Mouse (Mus musculus): ENCODE measurements around the gene Atp6v0b. TPM values are rescaled to one million over a fixed set of nuclear protein-coding genes. Genes with fewer than 3 reads are reported as not detected.
A peak's percentile ranks its signal among the peaks of the same experiment; 100 is the strongest.

The Atp6v0b gene
- total RNA-seq, 2 experiments from 2014 or later = 433 TPM

DNA sequence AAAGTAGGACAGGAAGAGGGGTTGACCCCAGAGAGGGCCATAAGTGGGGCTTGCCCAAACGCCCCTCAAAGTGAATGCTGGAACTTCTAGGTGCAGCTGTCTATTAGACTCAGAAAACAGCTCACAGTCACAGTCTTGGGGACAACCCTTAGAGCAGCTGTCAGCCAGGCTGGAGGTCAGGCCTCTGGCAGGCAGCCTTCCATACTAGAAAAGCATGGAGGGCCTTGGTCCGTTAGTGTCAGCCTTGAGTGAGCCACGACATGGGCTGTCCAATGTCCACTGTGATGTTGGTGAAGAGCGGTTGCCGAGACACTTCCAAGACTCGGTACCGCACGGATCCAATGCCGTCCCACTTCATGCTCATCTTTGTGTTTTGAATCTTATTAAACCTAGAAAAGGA lies 13.5 kb downstream of the Atp6v0b start:
- DNase-seq (ENCODE audit: low spot score in 2 of 2) = no peak

- no peak for DNase-seq (ENCODE audit: low spot score in 2 of 2)
These were observed 14.7 kb downstream of the Atp6v0b start, which contains the start of gene Ccdc24 for GRCm38 (mm10) chr4:117872471-117872886. Gene Ccdc24 (minus strand): TSS chr4:117872557.

- DNase-seq (ENCODE audit: low spot score in 2 of 2) = no peak
These were observed 15.3 kb downstream of the Atp6v0b start for GRCm38 (mm10) chr4:117871787-117872186.

DNA sequence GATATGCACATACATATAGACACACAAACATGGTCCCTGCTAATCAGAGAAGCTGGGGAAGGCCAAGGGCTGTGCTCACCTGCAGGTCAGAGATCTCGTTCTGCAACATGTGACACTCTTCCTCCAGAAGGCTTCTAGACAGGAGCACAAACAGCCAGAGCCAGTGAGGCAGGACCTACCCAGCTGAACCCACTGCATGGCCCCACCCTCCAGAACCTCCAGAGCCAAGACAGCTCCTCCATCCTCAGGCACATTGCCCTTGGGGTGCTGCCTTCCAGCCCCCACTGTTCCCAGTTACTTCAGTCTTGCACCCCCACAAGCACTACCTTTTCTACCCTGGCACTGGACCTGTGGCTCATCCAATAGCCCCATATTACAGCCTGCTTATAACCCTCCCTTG lies 16.7 kb downstream of the Atp6v0b start:
- no peak for DNase-seq (ENCODE audit: low spot score in 2 of 2)

DNA sequence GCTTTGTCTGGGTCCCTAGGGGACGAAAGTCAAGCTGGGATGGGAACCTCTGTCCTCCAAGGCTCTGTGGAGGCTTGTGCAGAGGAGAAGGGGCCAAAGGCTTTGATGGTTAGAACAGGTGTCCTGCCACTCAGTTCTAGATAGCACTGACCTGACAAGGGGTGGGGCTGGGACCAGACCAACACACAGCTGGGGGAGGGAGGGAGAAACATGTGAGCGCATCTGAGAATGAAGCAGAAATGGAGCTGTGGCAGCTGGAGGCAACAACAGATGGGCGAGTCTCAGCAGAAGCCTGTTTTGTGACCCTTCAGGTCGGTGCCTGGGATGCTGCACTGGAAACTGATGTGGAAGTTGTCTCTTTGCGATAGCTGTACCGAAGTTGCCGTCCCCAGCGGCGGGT lies 17.8 kb downstream of the Atp6v0b start:
- no peak for DNase-seq (ENCODE audit: low spot score in 2 of 2)

DNA sequence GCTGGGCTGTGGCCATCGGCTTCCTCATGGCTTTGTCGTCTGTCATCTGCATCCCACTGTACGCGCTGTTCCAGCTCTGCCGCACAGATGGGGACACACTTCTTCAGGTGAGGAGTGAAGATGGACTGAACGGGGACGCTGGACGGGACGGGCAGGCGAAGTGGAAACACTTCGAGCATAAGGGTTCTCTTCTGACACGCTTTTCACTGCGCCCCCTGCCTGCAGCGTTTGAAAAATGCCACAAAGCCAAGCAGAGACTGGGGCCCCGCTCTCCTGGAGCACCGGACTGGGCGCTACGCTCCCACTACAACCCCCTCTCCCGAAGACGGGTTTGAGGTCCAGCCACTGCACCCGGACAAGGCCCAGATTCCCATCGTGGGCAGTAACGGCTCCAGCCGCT lies 19.3 kb downstream of the Atp6v0b start:
- DNase-seq (ENCODE audit: low spot score in 2 of 2) = no peak

DNA sequence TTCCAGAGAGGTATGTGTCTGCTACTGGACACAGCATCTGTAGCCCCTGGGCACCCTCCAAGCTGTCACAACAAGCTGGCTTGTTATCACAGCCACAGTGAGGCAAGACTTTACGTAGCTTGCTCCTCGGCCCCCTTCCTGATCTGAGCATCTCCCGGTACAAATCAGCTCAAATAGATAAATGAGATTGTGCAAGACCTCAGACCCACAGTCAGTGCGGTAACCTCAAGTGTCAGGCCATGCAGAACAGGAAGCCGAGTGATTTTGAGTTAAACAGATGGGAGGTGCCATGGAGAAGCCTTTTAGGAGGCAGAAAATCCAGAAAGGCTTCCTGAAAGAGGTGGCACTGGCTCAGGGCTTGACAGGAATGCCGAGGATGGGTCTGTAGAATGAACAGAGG lies 20.1 kb downstream of the Atp6v0b start:
- DNase-seq (ENCODE audit: low spot score in 2 of 2) = no peak

GRCm38 (mm10) chr4:117866083-117866482 lies 21.1 kb downstream of the Atp6v0b start:
- no peak for DNase-seq (ENCODE audit: low spot score in 2 of 2)

DNA sequence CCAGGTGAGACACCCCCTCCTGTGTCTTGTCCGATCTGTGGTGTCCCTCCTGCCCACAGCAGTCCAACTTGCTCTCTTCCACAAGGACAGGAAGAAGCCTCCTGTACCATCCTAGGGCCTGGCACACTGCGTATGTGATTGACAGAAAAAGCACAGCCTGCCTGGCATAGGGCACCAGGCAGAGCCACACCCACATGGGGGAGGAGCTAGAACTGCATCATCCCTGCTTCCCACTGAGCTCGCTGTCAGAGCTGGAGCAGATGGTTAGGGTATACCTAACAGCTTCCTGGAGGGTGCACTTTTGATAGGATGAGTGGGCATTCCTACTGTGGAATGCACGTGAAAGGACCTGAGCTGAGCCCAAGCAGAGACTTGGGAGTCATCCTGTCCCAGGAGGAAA lies 24.3 kb downstream of the Atp6v0b start:
- DNase-seq (ENCODE audit: low spot score in 2 of 2) = peak in 1 of 2 experiments; percentile 69

- no peak for DNase-seq (ENCODE audit: low spot score in 2 of 2)
These were observed 26.6 kb downstream of the Atp6v0b start for GRCm38 (mm10) chr4:117860570-117860969.

GRCm38 (mm10) chr4:117858794-117859193 lies 28.3 kb downstream of the Atp6v0b start:
- DNase-seq (ENCODE audit: low spot score in 2 of 2) = peak; percentile 63 to 70

DNA sequence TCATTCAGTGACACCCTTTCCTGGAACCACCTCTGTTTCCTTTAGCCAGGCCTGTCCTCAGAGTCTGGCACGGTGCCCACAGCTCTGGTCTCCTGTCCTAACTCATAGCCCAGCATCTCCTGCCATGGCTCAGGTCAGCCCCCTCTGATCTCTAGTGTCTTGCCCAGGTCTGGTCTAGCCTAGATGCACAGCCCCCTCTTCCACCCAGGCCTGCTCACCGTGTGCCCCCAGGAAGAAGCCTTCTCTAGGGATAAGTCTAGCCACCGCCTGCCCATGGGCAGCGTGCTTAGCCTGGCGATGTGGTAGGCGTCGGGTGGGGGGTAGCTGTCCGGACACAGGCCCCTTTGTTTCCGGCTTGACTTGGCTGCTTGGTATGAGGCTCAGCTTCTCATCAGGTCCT lies 32.0 kb downstream of the Atp6v0b start:
- peak; percentile 54 to 59 for DNase-seq (ENCODE audit: low spot score in 2 of 2)

- DNase-seq (ENCODE audit: low spot score in 2 of 2) = no peak
These were observed 34.8 kb downstream of the Atp6v0b start for GRCm38 (mm10) chr4:117852152-117852868.

- DNase-seq (ENCODE audit: low spot score in 2 of 2) = no peak
These were observed 36.3 kb downstream of the Atp6v0b start for GRCm38 (mm10) chr4:117850871-117851270.

DNA sequence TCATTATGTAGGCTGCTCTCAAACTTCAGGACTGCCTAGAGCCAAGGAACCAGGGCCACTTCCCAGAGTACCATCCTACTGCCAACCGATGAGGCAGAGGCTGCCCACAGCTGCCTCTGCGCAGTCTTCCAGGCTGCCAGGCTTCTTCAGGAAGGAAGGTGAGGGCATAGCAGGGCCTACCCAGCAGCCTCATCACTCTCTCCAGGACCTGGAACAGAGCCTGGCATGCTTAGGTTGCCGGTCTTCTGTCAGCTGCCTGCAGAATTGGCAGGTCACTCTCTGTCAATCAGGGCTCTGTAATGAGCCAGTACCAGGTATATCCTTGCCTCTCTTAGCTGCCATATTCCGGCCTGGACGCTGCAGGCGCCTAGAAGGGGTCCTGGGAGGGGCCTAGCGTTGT lies 37.0 kb downstream of the Atp6v0b start:
- DNase-seq (ENCODE audit: low spot score in 2 of 2) = no peak

DNA sequence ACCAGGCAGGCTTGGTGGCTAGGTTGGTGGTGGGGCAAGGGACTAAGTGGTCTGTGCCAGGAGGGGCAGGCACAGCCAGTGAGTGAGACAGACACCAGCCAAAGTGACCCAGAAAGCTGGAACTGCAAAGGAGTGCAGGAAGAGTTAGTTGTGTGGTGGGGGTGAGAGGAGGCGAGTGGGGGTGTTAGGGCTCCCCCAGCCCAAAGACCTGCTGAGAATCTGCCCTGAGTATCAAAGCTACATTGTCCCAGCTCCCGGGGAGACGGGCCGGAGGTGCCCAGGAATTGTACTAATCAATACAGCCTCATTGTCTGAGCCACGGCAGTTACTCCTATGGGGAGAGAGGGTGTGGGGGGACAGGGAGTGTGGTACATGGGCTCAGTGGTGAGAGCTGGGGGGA lies 37.6 kb downstream of the Atp6v0b start:
- DNase-seq (ENCODE audit: low spot score in 2 of 2) = no peak

DNA sequence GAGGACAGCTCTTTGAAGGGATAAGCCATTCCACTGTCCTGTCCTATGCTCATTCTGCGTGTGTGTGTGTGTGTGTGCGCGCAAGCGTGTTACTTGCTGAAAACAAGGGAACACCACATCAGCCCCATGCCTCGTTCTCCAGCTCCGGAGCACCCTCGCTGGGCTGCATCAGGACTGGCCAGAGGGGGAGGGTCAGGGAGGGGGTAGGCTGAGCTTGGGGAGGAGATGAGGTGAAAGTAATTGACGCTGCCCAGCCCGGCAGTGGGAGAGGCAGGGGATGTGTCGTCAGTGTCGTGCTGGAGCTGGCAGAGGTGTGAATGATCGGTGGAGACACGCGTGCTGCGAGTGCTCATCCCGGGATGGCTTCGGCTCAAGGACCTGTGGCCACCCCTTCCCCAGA lies 38.1 kb downstream of the Atp6v0b start:
- DNase-seq (ENCODE audit: low spot score in 2 of 2) = no peak

DNA sequence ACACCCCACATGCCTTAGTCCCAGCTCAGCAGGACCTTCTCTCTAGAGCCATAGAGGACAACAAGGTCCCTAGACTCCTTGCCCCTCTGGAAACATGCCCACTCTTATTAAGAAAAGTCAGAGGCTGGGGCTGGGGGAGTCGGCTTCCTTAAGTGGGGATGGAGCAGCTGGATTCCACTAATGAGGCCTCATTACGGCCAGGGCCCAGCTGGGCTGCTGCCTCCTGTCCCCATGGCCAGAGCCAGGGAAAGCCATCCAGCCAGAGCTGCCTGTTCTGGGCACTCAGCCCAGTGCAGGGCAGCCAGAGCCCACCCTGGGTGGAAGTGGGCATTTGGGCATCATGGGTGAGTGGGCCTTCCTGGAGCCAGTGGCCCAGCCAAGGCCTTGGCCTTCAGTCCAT lies 40.1 kb downstream of the Atp6v0b start:
- peak; percentile 55 to 70 for DNase-seq (ENCODE audit: low spot score in 2 of 2)

- DNase-seq (ENCODE audit: low spot score in 2 of 2) = no peak
These were observed 40.9 kb downstream of the Atp6v0b start for GRCm38 (mm10) chr4:117846261-117846660.

DNA sequence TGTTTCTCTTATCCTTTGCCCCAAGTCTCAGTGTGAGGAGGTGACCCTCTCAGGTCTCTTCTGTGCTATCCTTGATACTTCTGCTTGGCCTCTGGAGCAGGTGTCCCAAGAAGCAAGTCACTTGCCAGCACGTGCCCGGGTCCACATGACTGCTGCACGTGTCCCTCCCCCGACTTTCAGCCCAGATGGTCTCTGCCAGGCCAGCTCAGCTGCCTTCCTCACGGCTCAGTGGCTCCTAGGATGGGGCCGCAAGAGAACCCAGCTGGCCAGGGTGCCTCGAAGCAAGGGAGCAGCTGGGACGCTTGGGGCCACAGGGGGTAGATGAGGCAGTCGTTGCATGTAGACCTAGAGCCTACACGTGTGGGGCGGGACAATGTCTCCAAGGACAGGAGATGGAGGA lies 41.8 kb downstream of the Atp6v0b start:
- no peak for DNase-seq (ENCODE audit: low spot score in 2 of 2)

DNA sequence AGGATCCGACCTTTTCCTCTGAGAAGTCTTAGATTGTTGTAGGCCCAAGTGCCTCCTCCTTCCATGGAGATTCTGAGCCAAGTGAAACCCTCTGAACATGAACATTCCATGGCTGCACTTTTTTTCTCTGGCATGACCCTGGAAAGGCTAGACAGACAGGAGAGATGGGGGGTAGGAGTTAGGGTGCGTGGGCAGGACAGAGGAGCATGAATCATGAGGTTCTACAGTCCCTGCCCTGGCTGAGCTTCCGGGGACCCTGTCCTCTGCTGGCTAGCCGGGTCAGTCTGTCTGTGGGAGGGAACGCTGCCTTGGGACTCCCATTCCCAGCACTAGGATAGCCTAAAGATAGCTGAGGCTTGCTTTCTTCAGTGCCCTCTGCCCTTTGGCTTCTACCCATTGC lies 42.7 kb downstream of the Atp6v0b start:
- no peak for DNase-seq (ENCODE audit: low spot score in 2 of 2)

DNA sequence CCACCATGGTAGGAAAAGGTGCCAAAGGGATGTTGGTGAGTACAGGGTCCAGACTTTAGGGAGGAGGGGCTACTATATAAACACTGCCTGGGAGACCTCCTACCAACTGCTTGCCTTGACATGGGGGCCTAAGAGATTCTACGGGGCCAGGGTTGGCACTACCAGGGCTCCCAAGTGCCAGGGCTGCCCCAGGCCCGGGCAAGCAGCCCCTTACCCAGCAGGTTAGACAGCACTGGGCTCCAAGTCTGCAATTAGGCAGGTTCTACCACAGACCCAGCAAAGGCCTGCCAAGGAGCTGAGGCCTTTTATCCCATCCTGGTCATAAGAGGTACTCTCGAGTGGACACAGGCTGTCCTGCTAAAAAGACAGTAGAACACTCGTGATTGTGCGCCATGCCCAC lies 44.0 kb downstream of the Atp6v0b start:
- no peak for DNase-seq (ENCODE audit: low spot score in 2 of 2)

DNA sequence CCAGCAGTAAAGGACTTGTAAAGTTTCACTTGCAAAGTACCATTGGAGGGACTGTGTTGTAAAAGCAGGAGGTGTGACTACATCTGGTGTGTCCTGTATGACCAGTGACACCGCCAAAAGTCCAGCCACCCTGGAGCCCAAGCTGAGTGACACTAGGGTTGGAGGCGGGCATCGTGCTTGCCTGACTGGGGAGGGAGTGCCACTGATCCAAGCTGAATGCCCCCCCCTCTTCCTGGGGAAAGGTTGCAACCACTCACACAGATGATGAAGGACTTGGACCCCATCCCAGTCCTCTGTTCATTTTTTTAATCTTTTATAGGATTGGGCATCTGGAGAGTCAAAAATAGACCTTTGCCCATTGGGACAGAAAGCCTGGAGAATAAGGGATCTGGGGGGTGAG lies 45.6 kb downstream of the Atp6v0b start:
- DNase-seq (ENCODE audit: low spot score in 2 of 2) = no peak

All from layer of hippocampus, postnatal 14 days (tissue).